Mouse (Mus musculus): ENCODE data around the gene Cxcl15. TPM values are rescaled to one million over a fixed set of nuclear protein-coding genes. Genes with fewer than 3 reads are reported as not detected.
"Not testable (repeated sequence)": the region's sequence is repeated elsewhere in the genome, so short reads cannot be mapped to it uniquely, and the experiment has no call there.

Cxcl15 gene
- polyA plus RNA-seq, 1 experiment = not detected

- Histone ChIP-seq H3K4me2 (ENCODE audit: low read depth) (no peak overlapping the region), H3K79me2 (ENCODE audit: control insufficient read depth, insufficient read depth) (no peaks in the 10 kb centered on the region), H3K36me3 (ENCODE audit: control insufficient read depth, insufficient read depth) (no peaks in the 10 kb centered on the region), H3K27me3 (ENCODE audit: control insufficient read depth, insufficient read depth, insufficient read length) (no peaks in the 10 kb centered on the region), H3ac (ENCODE audit: control insufficient read depth, insufficient read length) (no peak overlapping the region), H3K4me3 (no peak overlapping the region)
- TF ChIP-seq MYOD1 (IDR thresholded peaks at IDR 0.05; ENCODE audit: control insufficient read depth in 1 of 3, insufficient read length in 2 of 3, low read depth in 2 of 3) (no peak), REST (IDR thresholded peaks at IDR 0.05; ENCODE audit: insufficient read depth, insufficient read length) (no peak), USF1 (IDR thresholded peaks at IDR 0.05; ENCODE audit: low read depth) (no peak), TCF3 (IDR thresholded peaks at IDR 0.05; ENCODE audit: insufficient read length, low read depth) (no peak), POLR2A (IDR thresholded peaks at IDR 0.05; ENCODE audit: insufficient read length, low read depth) (no peak), SRF (IDR thresholded peaks at IDR 0.05; ENCODE audit: control insufficient read depth, insufficient read length, low read depth) (no peak), E2F4 (IDR thresholded peaks at IDR 0.05; ENCODE audit: insufficient read depth) (no peak), CEBPB (IDR thresholded peaks at IDR 0.05; ENCODE audit: insufficient read depth, poor library complexity, severe bottlenecking) (no peak), MYOG (IDR thresholded peaks at IDR 0.05; ENCODE audit: control insufficient read depth in 1 of 3, insufficient read depth in 1 of 3, insufficient read length in 2 of 3, low read depth in 2 of 3) (no peak), POLR2AphosphoS2 (IDR thresholded peaks at IDR 0.05; ENCODE audit: insufficient read length, low read depth) (no peak), MAX (IDR thresholded peaks at IDR 0.05; ENCODE audit: low read depth) (no peak), TCF12 (IDR thresholded peaks at IDR 0.05; ENCODE audit: insufficient read depth, poor library complexity, severe bottlenecking) (no peak)
Measured at GRCm38 (mm10) chr5:90788114-90788513, 6.2 kb upstream of the Cxcl15 start.

- no peak overlapping the region for H3K4me2 ChIP-seq (ENCODE audit: low read depth)
- TF ChIP-seq MYOD1 (IDR thresholded peaks at IDR 0.05; ENCODE audit: control insufficient read depth in 1 of 3, insufficient read length in 2 of 3, low read depth in 2 of 3) = no peak
- TF ChIP-seq USF1 (IDR thresholded peaks at IDR 0.05; ENCODE audit: low read depth) = no peak
- no peak for TF ChIP-seq E2F4 (IDR thresholded peaks at IDR 0.05; ENCODE audit: insufficient read depth)
- no peak for TF ChIP-seq POLR2AphosphoS2 (IDR thresholded peaks at IDR 0.05; ENCODE audit: insufficient read length, low read depth)
- TF ChIP-seq SRF (IDR thresholded peaks at IDR 0.05; ENCODE audit: control insufficient read depth, insufficient read length, low read depth) = no peak
- TF ChIP-seq MAX (IDR thresholded peaks at IDR 0.05; ENCODE audit: low read depth) = no peak
- TF ChIP-seq CEBPB (IDR thresholded peaks at IDR 0.05; ENCODE audit: insufficient read depth, poor library complexity, severe bottlenecking) = no peak
- TF ChIP-seq MYOG (IDR thresholded peaks at IDR 0.05; ENCODE audit: control insufficient read depth in 1 of 3, insufficient read depth in 1 of 3, insufficient read length in 2 of 3, low read depth in 2 of 3) = no peak
- TF ChIP-seq REST (IDR thresholded peaks at IDR 0.05; ENCODE audit: insufficient read depth, insufficient read length) = no peak
- no peak for TF ChIP-seq POLR2A (IDR thresholded peaks at IDR 0.05; ENCODE audit: insufficient read length, low read depth)
- no peak for TF ChIP-seq TCF3 (IDR thresholded peaks at IDR 0.05; ENCODE audit: insufficient read length, low read depth)
- no peak for TF ChIP-seq TCF12 (IDR thresholded peaks at IDR 0.05; ENCODE audit: insufficient read depth, poor library complexity, severe bottlenecking)
- no peak overlapping the region for H3ac ChIP-seq (ENCODE audit: control insufficient read depth, insufficient read length)
- H3K79me2 ChIP-seq (ENCODE audit: control insufficient read depth, insufficient read depth) = no peaks in the 10 kb centered on the region
- no peaks in the 10 kb centered on the region for H3K36me3 ChIP-seq (ENCODE audit: control insufficient read depth, insufficient read depth)
- no peaks in the 10 kb centered on the region for H3K27me3 ChIP-seq (ENCODE audit: control insufficient read depth, insufficient read depth, insufficient read length)
- H3K4me3 ChIP-seq = no peak overlapping the region
Measured at GRCm38 (mm10) chr5:90789306-90790073, 4.8 kb upstream of the Cxcl15 start.

- no peaks in the 10 kb centered on the region for H3K27me3 ChIP-seq (ENCODE audit: control insufficient read depth, insufficient read depth, insufficient read length)
- TF ChIP-seq MYOG (IDR thresholded peaks at IDR 0.05; ENCODE audit: control insufficient read depth in 1 of 3, insufficient read depth in 1 of 3, insufficient read length in 2 of 3, low read depth in 2 of 3) (no peak), E2F4 (IDR thresholded peaks at IDR 0.05; ENCODE audit: insufficient read depth) (no peak), USF1 (IDR thresholded peaks at IDR 0.05; ENCODE audit: low read depth) (no peak), CEBPB (IDR thresholded peaks at IDR 0.05; ENCODE audit: insufficient read depth, poor library complexity, severe bottlenecking) (no peak), SRF (IDR thresholded peaks at IDR 0.05; ENCODE audit: control insufficient read depth, insufficient read length, low read depth) (no peak), POLR2A (IDR thresholded peaks at IDR 0.05; ENCODE audit: insufficient read length, low read depth) (no peak), MAX (IDR thresholded peaks at IDR 0.05; ENCODE audit: low read depth) (no peak), TCF3 (IDR thresholded peaks at IDR 0.05; ENCODE audit: insufficient read length, low read depth) (no peak), REST (IDR thresholded peaks at IDR 0.05; ENCODE audit: insufficient read depth, insufficient read length) (no peak), POLR2AphosphoS2 (IDR thresholded peaks at IDR 0.05; ENCODE audit: insufficient read length, low read depth) (no peak), TCF12 (IDR thresholded peaks at IDR 0.05; ENCODE audit: insufficient read depth, poor library complexity, severe bottlenecking) (no peak), MYOD1 (IDR thresholded peaks at IDR 0.05; ENCODE audit: control insufficient read depth in 1 of 3, insufficient read length in 2 of 3, low read depth in 2 of 3) (no peak)
- H3K4me3 ChIP-seq = no peak overlapping the region
- H3K79me2 ChIP-seq (ENCODE audit: control insufficient read depth, insufficient read depth) = no peaks in the 10 kb centered on the region
- H3ac ChIP-seq (ENCODE audit: control insufficient read depth, insufficient read length) = no peak overlapping the region
- no peaks in the 10 kb centered on the region for H3K36me3 ChIP-seq (ENCODE audit: control insufficient read depth, insufficient read depth)
- no peak overlapping the region for H3K4me2 ChIP-seq (ENCODE audit: low read depth)
Measured at GRCm38 (mm10) chr5:90790074-90790502, 4.2 kb upstream of the Cxcl15 start.

GRCm38 (mm10) chr5:90795392-90795791 is 1.1 kb downstream of the Cxcl15 start:
- not testable (repeated sequence) for H3ac ChIP-seq (ENCODE audit: control insufficient read depth, insufficient read length); H3K27me3 ChIP-seq (ENCODE audit: control insufficient read depth, insufficient read depth, insufficient read length); H3K4me2 ChIP-seq (ENCODE audit: low read depth); H3K4me3 ChIP-seq; H3K36me3 ChIP-seq (ENCODE audit: control insufficient read depth, insufficient read depth); H3K79me2 ChIP-seq (ENCODE audit: control insufficient read depth, insufficient read depth)

- TF ChIP-seq TCF3 (IDR thresholded peaks at IDR 0.05; ENCODE audit: insufficient read length, low read depth) = no peak
- TF ChIP-seq MYOG (IDR thresholded peaks at IDR 0.05; ENCODE audit: control insufficient read depth in 1 of 3, insufficient read depth in 1 of 3, insufficient read length in 2 of 3, low read depth in 2 of 3) = no peak
- no peak for TF ChIP-seq TCF12 (IDR thresholded peaks at IDR 0.05; ENCODE audit: insufficient read depth, poor library complexity, severe bottlenecking)
- no peak for TF ChIP-seq POLR2A (IDR thresholded peaks at IDR 0.05; ENCODE audit: insufficient read length, low read depth)
- no peak for TF ChIP-seq POLR2AphosphoS2 (IDR thresholded peaks at IDR 0.05; ENCODE audit: insufficient read length, low read depth)
- no peak for TF ChIP-seq CEBPB (IDR thresholded peaks at IDR 0.05; ENCODE audit: insufficient read depth, poor library complexity, severe bottlenecking)
- TF ChIP-seq REST (IDR thresholded peaks at IDR 0.05; ENCODE audit: insufficient read depth, insufficient read length) = no peak
- TF ChIP-seq USF1 (IDR thresholded peaks at IDR 0.05; ENCODE audit: low read depth) = no peak
- TF ChIP-seq SRF (IDR thresholded peaks at IDR 0.05; ENCODE audit: control insufficient read depth, insufficient read length, low read depth) = no peak
- no peaks in the 10 kb centered on the region for H3K27me3 ChIP-seq (ENCODE audit: control insufficient read depth, insufficient read depth, insufficient read length)
- no peaks in the 10 kb centered on the region for H3K36me3 ChIP-seq (ENCODE audit: control insufficient read depth, insufficient read depth)
- H3K79me2 ChIP-seq (ENCODE audit: control insufficient read depth, insufficient read depth) = no peaks in the 10 kb centered on the region
- no peak overlapping the region for H3K4me2 ChIP-seq (ENCODE audit: low read depth)
- H3ac ChIP-seq (ENCODE audit: control insufficient read depth, insufficient read length) = no peak overlapping the region
- H3K4me3 ChIP-seq = no peak overlapping the region
Measured at GRCm38 (mm10) chr5:90804574-90804973, 10.2 kb downstream of the Cxcl15 start.
